Mouse (Mus musculus): ENCODE data around the gene Me3. TPM values are rescaled to one million over a fixed set of nuclear protein-coding genes. Genes with fewer than 3 reads are reported as not detected.

Me3 gene
- polyA plus RNA-seq, 1 experiment: not detected

DNA sequence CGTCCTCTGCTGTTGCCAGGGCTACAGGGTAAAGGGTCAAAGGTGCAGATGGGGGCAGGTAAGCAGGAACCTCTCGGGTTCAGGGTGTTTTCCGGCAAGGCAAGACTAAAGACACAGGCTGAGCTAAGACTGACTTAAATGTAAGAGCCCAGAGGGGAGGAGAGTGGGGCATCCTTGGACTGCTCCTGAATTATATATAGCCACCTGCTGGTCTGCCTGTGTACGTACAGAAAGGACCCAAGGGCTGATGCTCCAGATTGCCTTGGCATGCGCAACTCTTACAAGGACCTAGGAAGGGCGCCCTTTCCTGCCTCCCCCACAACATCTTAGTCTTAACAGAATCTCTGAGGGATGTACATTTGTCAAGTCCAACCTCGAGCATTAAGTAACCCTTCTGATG is 197.0 kb downstream of the Me3 start:
- Histone ChIP-seq H3K4me1 (ENCODE audit: control insufficient read depth, insufficient read depth, low read length) (no peaks in the 10 kb centered on the region), H3K4me3 (replicated peaks; ENCODE audit: control insufficient read depth, low read depth, low read length) (no peak overlapping the region), H3K27ac (ENCODE audit: control insufficient read depth, insufficient read depth, low read depth, low read length, poor library complexity) (no peak overlapping the region)
- TF ChIP-seq POLR2A (IDR thresholded peaks at IDR 0.05; ENCODE audit: borderline replicate concordance, control insufficient read depth, low read depth, low read length) (no peak), CTCF (IDR thresholded peaks at IDR 0.05; ENCODE audit: control insufficient read depth, insufficient read depth, low read length) (no peak; the same call in 1 of the 2 replicates)
- whole genome bisulfite sequencing: 58% methylated on average over 7 of the region's 7 CpGs

DNA sequence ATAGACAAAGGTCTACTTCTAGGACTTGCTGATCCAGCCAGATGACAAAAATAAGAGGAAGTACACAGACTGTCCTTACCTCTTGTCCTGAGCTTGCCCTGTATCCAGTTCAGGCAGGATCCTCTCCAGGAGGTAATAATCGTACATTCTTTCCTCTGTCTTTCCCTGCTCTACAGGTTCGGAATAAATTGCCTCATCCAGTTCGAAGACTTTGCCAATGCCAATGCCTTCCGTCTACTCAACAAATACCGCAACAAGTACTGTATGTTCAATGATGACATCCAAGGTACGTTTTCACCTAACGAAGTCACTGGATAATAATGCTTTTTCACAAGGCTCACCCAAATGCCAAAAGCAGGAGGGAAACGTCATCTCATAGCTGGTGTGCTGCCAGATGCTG is 201.3 kb downstream of the Me3 start:
- Histone ChIP-seq H3K4me1 (ENCODE audit: control insufficient read depth, insufficient read depth, low read length) (no peaks in the 10 kb centered on the region; the same call in 1 of the 2 replicates), H3K4me3 (replicated peaks; ENCODE audit: control insufficient read depth, low read depth, low read length) (no peak overlapping the region), H3K27ac (ENCODE audit: control insufficient read depth, insufficient read depth, low read depth, low read length, poor library complexity) (no peak overlapping the region)
- WGBS: 84% methylated on average over 8 of the region's 8 CpGs
- no peak for TF ChIP-seq POLR2A (IDR thresholded peaks at IDR 0.05; ENCODE audit: borderline replicate concordance, control insufficient read depth, low read depth, low read length)
- TF ChIP-seq CTCF (IDR thresholded peaks at IDR 0.05; ENCODE audit: control insufficient read depth, insufficient read depth, low read length): no peak

DNA sequence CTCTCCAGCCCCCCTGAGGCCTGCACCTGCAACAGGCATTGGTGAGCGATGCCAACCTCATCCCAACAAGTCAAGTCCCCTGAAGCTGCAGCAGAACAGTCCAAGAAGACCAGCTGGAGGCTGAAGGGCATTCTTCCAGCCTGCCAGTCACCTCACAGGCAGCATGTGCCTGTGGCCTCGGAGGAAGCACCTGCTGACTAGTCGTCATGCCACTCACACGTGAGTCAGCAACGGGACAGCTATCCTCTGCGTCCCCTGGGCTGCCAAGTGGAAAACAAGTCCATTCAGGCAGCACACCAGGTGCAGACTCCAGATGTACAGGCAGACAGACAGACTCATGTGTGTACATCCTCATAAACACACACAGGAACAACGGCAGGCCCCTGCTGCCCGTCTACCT is 203.4 kb downstream of the Me3 start:
- Histone ChIP-seq H3K27ac (ENCODE audit: control insufficient read depth, insufficient read depth, low read depth, low read length, poor library complexity) (no peak overlapping the region), H3K4me3 (replicated peaks; ENCODE audit: control insufficient read depth, low read depth, low read length) (no peak overlapping the region), H3K4me1 (ENCODE audit: control insufficient read depth, insufficient read depth, low read length) (no peaks in the 10 kb centered on the region; the same call in 1 of the 2 replicates)
- no peak for TF ChIP-seq POLR2A (IDR thresholded peaks at IDR 0.05; ENCODE audit: borderline replicate concordance, control insufficient read depth, low read depth, low read length)
- TF ChIP-seq CTCF (IDR thresholded peaks at IDR 0.05; ENCODE audit: control insufficient read depth, insufficient read depth, low read length): no peak
- WGBS: 22% methylated on average over 8 of the region's 8 CpGs

DNA sequence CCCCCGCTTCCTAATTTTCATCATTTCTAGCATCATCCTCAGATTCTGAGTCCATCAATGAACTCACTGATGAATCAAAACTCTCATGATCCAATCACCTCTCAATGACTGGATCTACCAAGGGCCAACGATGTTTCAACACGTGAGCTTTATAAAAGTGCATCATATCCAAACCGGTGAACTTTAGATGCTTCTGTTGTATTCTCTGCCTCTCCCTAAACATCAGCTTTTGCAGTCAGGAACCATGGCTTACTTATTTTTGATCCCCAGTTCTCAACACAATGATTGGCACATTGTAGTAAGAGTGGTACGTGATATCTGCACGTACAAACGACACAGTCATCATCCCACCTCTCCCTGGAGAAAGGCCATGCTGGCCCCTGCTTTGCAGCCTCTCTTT is 204.5 kb downstream of the Me3 start:
- H3K27ac ChIP-seq (ENCODE audit: control insufficient read depth, insufficient read depth, low read depth, low read length, poor library complexity): no peak overlapping the region
- TF ChIP-seq POLR2A (IDR thresholded peaks at IDR 0.05; ENCODE audit: borderline replicate concordance, control insufficient read depth, low read depth, low read length): no peak
- TF ChIP-seq CTCF (IDR thresholded peaks at IDR 0.05; ENCODE audit: control insufficient read depth, insufficient read depth, low read length): no peak
- WGBS: 90% methylated on average over 7 of the region's 7 CpGs
- H3K4me1 ChIP-seq (ENCODE audit: control insufficient read depth, insufficient read depth, low read length): no peaks in the 10 kb centered on the region; the same call in 1 of the 2 replicates
- no peak overlapping the region for H3K4me3 ChIP-seq (replicated peaks; ENCODE audit: control insufficient read depth, low read depth, low read length)

GRCm38 (mm10) chr7:89837841-89838240 is 205.6 kb downstream of the Me3 start:
- TF ChIP-seq CTCF (IDR thresholded peaks at IDR 0.05; ENCODE audit: control insufficient read depth, insufficient read depth, low read length): no peak
- no peak for TF ChIP-seq POLR2A (IDR thresholded peaks at IDR 0.05; ENCODE audit: borderline replicate concordance, control insufficient read depth, low read depth, low read length)
- Histone ChIP-seq H3K4me3 (replicated peaks; ENCODE audit: control insufficient read depth, low read depth, low read length) (no peak overlapping the region), H3K4me1 (ENCODE audit: control insufficient read depth, insufficient read depth, low read length) (no peaks in the 10 kb centered on the region; the same call in 1 of the 2 replicates), H3K27ac (ENCODE audit: control insufficient read depth, insufficient read depth, low read depth, low read length, poor library complexity) (no peak overlapping the region)
- WGBS: 48% methylated on average over 4 of the region's 4 CpGs

DNA sequence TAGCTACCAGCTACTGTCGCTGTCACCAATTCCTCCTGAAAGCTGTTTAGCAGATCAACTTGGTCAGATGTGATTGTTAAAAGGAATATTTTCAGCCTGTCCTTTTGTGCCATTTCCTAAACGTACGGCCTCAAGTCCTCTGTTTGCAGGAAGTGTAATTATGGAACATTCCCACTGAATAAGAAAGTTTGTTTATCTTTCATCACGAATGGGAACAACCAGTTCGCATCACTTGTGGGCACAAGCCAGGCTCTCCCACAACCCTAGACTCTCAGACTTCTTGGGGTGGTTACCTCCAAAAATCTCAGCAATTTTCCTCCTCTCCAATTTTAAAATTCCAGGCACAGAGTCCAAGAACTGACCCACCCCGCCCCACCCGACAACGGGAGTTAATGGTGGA is 207.5 kb downstream of the Me3 start:
- no peak overlapping the region for H3K27ac ChIP-seq (ENCODE audit: control insufficient read depth, insufficient read depth, low read depth, low read length, poor library complexity)
- 76% methylated on average over 8 of the region's 8 CpGs for WGBS
- H3K4me1 ChIP-seq (ENCODE audit: control insufficient read depth, insufficient read depth, low read length): no peaks in the 10 kb centered on the region; the same call in 1 of the 2 replicates
- H3K4me3 ChIP-seq (replicated peaks; ENCODE audit: control insufficient read depth, low read depth, low read length): no peak overlapping the region
- TF ChIP-seq CTCF (IDR thresholded peaks at IDR 0.05; ENCODE audit: control insufficient read depth, insufficient read depth, low read length): no peak
- TF ChIP-seq POLR2A (IDR thresholded peaks at IDR 0.05; ENCODE audit: borderline replicate concordance, control insufficient read depth, low read depth, low read length): no peak

- no peak overlapping the region for H3K4me3 ChIP-seq (replicated peaks; ENCODE audit: control insufficient read depth, low read depth, low read length)
- 29% methylated on average over 15 of the region's 15 CpGs for WGBS
- H3K4me1 ChIP-seq (ENCODE audit: control insufficient read depth, insufficient read depth, low read length): no peaks in the 10 kb centered on the region; the same call in 1 of the 2 replicates
- H3K27ac ChIP-seq (ENCODE audit: control insufficient read depth, insufficient read depth, low read depth, low read length, poor library complexity): no peak overlapping the region
- TF ChIP-seq CTCF (IDR thresholded peaks at IDR 0.05; ENCODE audit: control insufficient read depth, insufficient read depth, low read length): no peak
These were observed 209.6 kb downstream of the Me3 start for GRCm38 (mm10) chr7:89841670-89842403.

DNA sequence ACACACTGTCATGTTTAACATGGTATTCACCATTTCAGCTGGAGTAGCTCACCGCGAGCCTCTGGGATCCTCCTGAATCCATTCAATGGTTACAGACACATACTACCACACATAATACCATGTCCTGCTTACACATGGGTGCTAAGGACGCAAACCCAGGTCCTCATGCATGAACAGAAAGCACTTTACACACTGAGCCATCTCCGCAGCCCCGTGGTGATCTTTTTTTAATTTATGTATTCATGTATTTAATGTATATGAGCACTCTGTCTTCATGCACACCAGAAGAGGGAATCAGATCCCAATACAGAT is 210.2 kb downstream of the Me3 start:
- Histone ChIP-seq H3K4me1 (ENCODE audit: control insufficient read depth, insufficient read depth, low read length) (no peaks in the 10 kb centered on the region; the same call in 1 of the 2 replicates), H3K27ac (ENCODE audit: control insufficient read depth, insufficient read depth, low read depth, low read length, poor library complexity) (no peak overlapping the region), H3K4me3 (replicated peaks; ENCODE audit: control insufficient read depth, low read depth, low read length) (no peak overlapping the region)
- no peak for TF ChIP-seq CTCF (IDR thresholded peaks at IDR 0.05; ENCODE audit: control insufficient read depth, insufficient read depth, low read length)
- WGBS: 81% methylated on average over 5 of the region's 5 CpGs

DNA sequence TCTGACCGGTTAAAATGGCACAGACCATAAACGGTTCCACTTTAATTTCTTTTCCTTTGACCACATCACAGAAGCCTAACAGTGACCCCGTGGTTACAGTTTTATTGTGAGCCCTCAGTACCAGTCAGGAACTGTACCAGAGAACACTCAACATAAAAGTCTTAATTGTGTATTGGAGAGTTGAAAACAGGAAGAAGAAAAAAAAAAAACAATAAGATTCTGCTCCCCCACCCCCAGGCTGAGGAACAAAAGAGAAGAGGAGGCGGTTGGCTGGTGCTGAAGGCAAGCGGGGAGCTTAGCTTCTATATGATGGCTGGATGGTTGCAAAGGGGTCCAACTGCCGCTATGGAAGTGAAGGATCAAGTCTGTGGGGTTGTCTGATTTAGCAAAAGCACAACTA is 210.9 kb downstream of the Me3 start:
- TF ChIP-seq POLR2A (IDR thresholded peaks at IDR 0.05; ENCODE audit: borderline replicate concordance, control insufficient read depth, low read depth, low read length): no peak
- no peak for TF ChIP-seq CTCF (IDR thresholded peaks at IDR 0.05; ENCODE audit: control insufficient read depth, insufficient read depth, low read length)
- WGBS: 16% methylated on average over 6 of the region's 6 CpGs
- no peaks in the 10 kb centered on the region; the same call in 1 of the 2 replicates for H3K4me1 ChIP-seq (ENCODE audit: control insufficient read depth, insufficient read depth, low read length)

More for the DNA sequence above, 210.9 kb downstream of the Me3 start:
- H3K4me3 ChIP-seq (replicated peaks; ENCODE audit: control insufficient read depth, low read depth, low read length): no peak overlapping the region
- no peak overlapping the region for H3K27ac ChIP-seq (ENCODE audit: control insufficient read depth, insufficient read depth, low read depth, low read length, poor library complexity)

All from bone marrow, adult 2 months (tissue).